Mouse (Mus musculus): ENCODE data around the gene Selenoo. TPM values are rescaled to one million over a fixed set of nuclear protein-coding genes. Genes with fewer than 3 reads are reported as not detected.

The Selenoo gene
- polyA plus RNA-seq, 1 experiment from 2014 or later = 24.7 TPM

DNA sequence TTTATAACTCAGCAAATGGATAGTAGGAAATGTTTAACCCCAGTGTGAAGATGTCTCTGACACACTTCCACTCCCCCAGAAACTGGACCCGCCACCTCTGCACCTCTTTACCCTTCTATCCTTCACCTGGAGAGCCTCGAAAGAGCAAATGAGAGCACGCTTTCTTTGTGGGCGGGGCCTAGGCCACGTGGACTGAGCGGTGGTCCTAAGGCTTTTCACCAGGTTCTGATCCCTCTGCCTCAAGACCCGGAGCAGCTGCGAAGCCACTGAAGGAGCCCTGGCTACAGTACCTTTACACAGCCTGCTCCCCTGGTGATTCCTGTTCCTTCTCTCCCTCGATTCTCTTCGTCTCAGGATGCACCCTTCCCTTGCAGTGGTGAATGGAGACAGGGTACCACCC is 58.6 kb downstream of the Selenoo start:
- DNase-seq (ENCODE audit: low spot score) = peak; percentile 15
- Histone ChIP-seq H3K4me3 (ENCODE audit: low read depth, low read length) (peak overlapping the region; percentile 74), H3K9ac (ENCODE audit: low read length) (peak overlapping the region; percentile 66), H3K4me1 (ENCODE audit: control insufficient read depth, insufficient read depth, low read length) (peaks cover 26% of the 10 kb centered on the region), H3K4me2 (ENCODE audit: low read length) (peak overlapping the region; percentile 82), H3K27me3 (replicated peaks; ENCODE audit: control insufficient read depth, insufficient read depth, low read length) (no peaks in the 10 kb centered on the region), H3K36me3 (ENCODE audit: control insufficient read depth, insufficient read depth, low read length) (peaks cover 33% of the 10 kb centered on the region), H3K27ac (ENCODE audit: low read depth, low read length) (no peak overlapping the region), H3K9me3 (replicated peaks; ENCODE audit: control insufficient read depth, low read length) (no peaks in the 10 kb centered on the region)
- WGBS = 20% methylated on average over 10 of the region's 10 CpGs
- no peak for ATAC-seq

DNA sequence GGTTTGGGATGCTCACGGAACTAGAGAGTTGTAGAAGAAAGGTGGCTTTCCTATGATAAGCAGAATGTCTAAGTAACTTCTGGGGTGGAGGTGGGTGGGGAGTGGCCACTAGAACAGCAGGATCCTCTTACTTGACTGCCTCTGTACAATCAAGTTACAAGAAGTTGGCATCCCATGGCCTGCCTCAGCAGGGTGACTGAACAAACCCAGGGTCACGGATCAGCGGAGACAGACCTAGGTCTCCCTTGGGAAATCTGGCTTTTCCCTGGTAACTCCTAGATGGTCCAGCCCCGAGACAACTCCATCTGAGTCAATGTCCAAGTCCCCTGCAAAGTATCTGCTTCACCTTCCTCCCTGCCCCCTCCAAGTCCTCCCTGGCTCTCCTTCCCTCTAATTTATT is 59.0 kb downstream of the Selenoo start:
- Histone ChIP-seq H3K4me2 (ENCODE audit: low read length) (peak overlapping the region; percentile 82), H3K27me3 (replicated peaks; ENCODE audit: control insufficient read depth, insufficient read depth, low read length) (no peaks in the 10 kb centered on the region), H3K4me1 (ENCODE audit: control insufficient read depth, insufficient read depth, low read length) (peaks cover 27% of the 10 kb centered on the region), H3K36me3 (ENCODE audit: control insufficient read depth, insufficient read depth, low read length) (peaks cover 28% of the 10 kb centered on the region), H3K9me3 (replicated peaks; ENCODE audit: control insufficient read depth, low read length) (no peaks in the 10 kb centered on the region), H3K9ac (ENCODE audit: low read length) (peak overlapping the region; percentile 90; the same call in 1 of the 2 replicates), H3K4me3 (ENCODE audit: low read depth, low read length) (peak overlapping the region; percentile 74), H3K27ac (ENCODE audit: low read depth, low read length) (no peak overlapping the region)
- WGBS = 45% methylated on average over 4 of the region's 4 CpGs
- DNase-seq (ENCODE audit: low spot score) (no peak), ATAC-seq (no peak)

DNA sequence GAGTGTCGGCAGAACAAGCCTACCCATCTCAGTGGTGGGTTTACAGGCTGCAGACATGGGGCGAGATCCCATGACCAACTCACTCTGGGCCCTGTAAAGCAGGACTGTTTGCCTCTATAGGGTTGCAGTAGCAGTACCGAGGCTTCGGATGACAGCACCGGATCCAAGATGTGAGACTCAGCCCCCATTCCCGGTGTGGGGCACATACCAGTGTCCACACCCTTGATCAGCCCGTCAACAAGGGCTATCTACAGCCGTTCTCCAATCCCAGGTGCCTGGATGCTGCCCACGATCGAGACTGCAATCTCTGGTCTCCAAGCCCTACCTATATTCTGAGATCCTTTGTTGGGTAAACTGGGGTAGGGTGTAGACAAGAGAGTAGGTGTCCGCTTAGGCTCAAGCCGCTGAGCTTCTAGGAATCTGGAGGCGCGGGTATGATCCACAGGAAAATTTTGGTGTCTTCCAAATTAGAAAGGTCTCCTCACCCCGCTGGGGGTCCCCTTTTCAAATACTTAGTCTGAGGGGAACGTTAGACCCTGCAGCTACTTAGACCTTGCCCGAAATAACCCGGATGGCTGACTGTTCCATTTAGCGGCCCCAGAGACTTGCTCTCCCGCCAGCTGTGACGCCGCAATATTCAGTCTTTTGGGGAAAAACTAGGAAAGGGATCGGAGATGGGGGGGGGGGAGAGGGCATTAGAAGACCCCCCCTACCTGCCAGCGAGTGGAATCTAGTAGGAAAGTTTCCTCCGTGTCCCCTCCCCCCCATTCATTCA is 59.8 kb downstream of the Selenoo start:
- peak; percentile 28 for DNase-seq (ENCODE audit: low spot score)
- ATAC-seq = peak; percentile 35
- 4% methylated on average over 25 of the region's 25 CpGs for WGBS

DNA sequence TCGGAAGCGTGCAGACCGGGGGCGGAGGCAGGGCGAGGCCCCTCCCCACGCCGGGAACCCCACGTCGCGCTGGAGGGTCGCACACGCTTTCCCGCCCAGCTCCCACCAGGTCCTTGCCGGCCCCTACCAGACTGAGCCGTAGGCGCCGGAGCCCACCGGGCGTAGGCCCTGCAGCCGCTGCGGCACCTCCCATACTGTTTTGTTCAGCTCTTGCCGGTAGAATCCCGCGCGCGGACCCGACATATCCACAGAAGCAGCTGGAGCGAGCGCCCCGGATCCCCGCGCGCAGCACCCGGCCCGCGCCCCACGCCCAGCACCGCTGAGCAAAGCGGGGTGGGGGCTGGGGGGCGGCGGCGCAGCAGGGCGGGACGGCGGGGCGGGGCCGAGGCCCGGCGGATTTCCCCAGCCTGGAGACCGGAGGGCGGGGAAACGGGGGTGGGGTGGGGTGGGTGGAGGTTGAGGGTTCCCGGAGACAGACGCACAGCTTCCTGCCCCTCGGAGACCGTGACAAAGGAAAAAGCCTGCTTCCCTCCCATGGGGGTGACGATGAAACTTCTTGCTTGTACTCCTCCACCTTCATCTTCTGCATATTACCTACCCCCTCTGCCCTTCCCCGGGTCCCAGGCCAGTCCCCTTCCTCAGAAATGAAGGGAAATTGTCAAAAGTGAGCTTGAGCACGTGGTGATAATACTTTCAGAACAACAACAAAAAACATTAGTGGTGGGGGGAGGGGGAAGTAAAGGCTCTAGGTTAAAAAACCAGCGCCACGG is 60.6 kb downstream of the Selenoo start, which contains the start of gene Mapk11:
Gene Mapk11 (minus strand): TSS at position 358 of the 770 bp plus-strand sequence.
- peak within 1 kb of the TSS; percentile 74 for H3K4me3 ChIP-seq (ENCODE audit: low read depth, low read length)
- peak within 1 kb of the TSS; percentile 82 for H3K4me2 ChIP-seq (ENCODE audit: low read length)
- WGBS = 2% methylated on average over 31 of the region's 61 CpGs
- H3K27ac ChIP-seq (ENCODE audit: low read depth, low read length) = peak within 1 kb of the TSS; percentile 90
- H3K9me3 ChIP-seq (replicated peaks; ENCODE audit: control insufficient read depth, low read length) = no peaks in the 10 kb centered on the region
- DNase-seq (ENCODE audit: low spot score) = peak; percentile 72
- ATAC-seq = peak; percentile 82
- peaks cover 28% of the 10 kb centered on the region for H3K36me3 ChIP-seq (ENCODE audit: control insufficient read depth, insufficient read depth, low read length)
- peak within 1 kb of the TSS; percentile 90 for H3K9ac ChIP-seq (ENCODE audit: low read length)
- H3K4me1 ChIP-seq (ENCODE audit: control insufficient read depth, insufficient read depth, low read length) = peaks cover 27% of the 10 kb centered on the region
- H3K27me3 ChIP-seq (replicated peaks; ENCODE audit: control insufficient read depth, insufficient read depth, low read length) = no peaks in the 10 kb centered on the region

More for the DNA sequence above, 59.8 kb downstream of the Selenoo start:
- peaks cover 27% of the 10 kb centered on the region for H3K4me1 ChIP-seq (ENCODE audit: control insufficient read depth, insufficient read depth, low read length)
- H3K9me3 ChIP-seq (replicated peaks; ENCODE audit: control insufficient read depth, low read length) = no peaks in the 10 kb centered on the region
- H3K4me2 ChIP-seq (ENCODE audit: low read length) = peak overlapping the region; percentile 82
- peak overlapping the region; percentile 90 for H3K9ac ChIP-seq (ENCODE audit: low read length)
- H3K27ac ChIP-seq (ENCODE audit: low read depth, low read length) = peak overlapping the region; percentile 90
- H3K36me3 ChIP-seq (ENCODE audit: control insufficient read depth, insufficient read depth, low read length) = peaks cover 26% of the 10 kb centered on the region
- H3K4me3 ChIP-seq (ENCODE audit: low read depth, low read length) = peak overlapping the region; percentile 74
- no peaks in the 10 kb centered on the region for H3K27me3 ChIP-seq (replicated peaks; ENCODE audit: control insufficient read depth, insufficient read depth, low read length)

Other genes with a start within 250 kb of the Selenoo start
- gene Pim3, start 226.9 kb upstream of the Selenoo start, polyA plus RNA-seq (2014; fragmentation: Nextera tagmentation; extraction: Ambion mirVana) = 49.1 and 52.9 TPM in 2 replicates
- 0.17 TPM in 1 of 2 replicates, not detected in the other for gene Ttll8, start 134.7 kb upstream of the Selenoo start, polyA plus RNA-seq (2014; fragmentation: Nextera tagmentation; extraction: Ambion mirVana)
- gene Mlc1, start 110.1 kb upstream of the Selenoo start, polyA plus RNA-seq (2014; fragmentation: Nextera tagmentation; extraction: Ambion mirVana) = 20.5 and 22.9 TPM in 2 replicates
- gene Mov10l1, start 106.2 kb upstream of the Selenoo start, polyA plus RNA-seq (2014; fragmentation: Nextera tagmentation; extraction: Ambion mirVana) = not detected in 2 replicates
- 2.3 and 2.7 TPM in 2 replicates for gene Panx2, start 29.4 kb upstream of the Selenoo start, polyA plus RNA-seq (2014; fragmentation: Nextera tagmentation; extraction: Ambion mirVana)
- 39.7 and 40.3 TPM in 2 replicates for gene Trabd, start 14.0 kb upstream of the Selenoo start, polyA plus RNA-seq (2014; fragmentation: Nextera tagmentation; extraction: Ambion mirVana)
- 15.9 and 17.0 TPM in 2 replicates for gene Tubgcp6, start 34.0 kb downstream of the Selenoo start, polyA plus RNA-seq (2014; fragmentation: Nextera tagmentation; extraction: Ambion mirVana)
- 18.4 and 25.4 TPM in 2 replicates for gene Hdac10, start 39.6 kb downstream of the Selenoo start, polyA plus RNA-seq (2014; fragmentation: Nextera tagmentation; extraction: Ambion mirVana)
- 4.8 and 5.1 TPM in 2 replicates for gene Mapk12, start 51.6 kb downstream of the Selenoo start, polyA plus RNA-seq (2014; fragmentation: Nextera tagmentation; extraction: Ambion mirVana)
- 28.1 and 30.1 TPM in 2 replicates for gene Mapk11, start 60.5 kb downstream of the Selenoo start, polyA plus RNA-seq (2014; fragmentation: Nextera tagmentation; extraction: Ambion mirVana)
- 101 TPM in 2 replicates for gene Plxnb2, start 91.7 kb downstream of the Selenoo start, polyA plus RNA-seq (2014; fragmentation: Nextera tagmentation; extraction: Ambion mirVana)
- 39.0 and 49.2 TPM in 2 replicates for gene Dennd6b, start 107.4 kb downstream of the Selenoo start, polyA plus RNA-seq (2014; fragmentation: Nextera tagmentation; extraction: Ambion mirVana)
- 69.4 and 77.1 TPM in 2 replicates for gene Ppp6r2, start 122.5 kb downstream of the Selenoo start, polyA plus RNA-seq (2014; fragmentation: Nextera tagmentation; extraction: Ambion mirVana)
- gene Sbf1, start 226.2 kb downstream of the Selenoo start, polyA plus RNA-seq (2014; fragmentation: Nextera tagmentation; extraction: Ambion mirVana) = 61.8 and 82.8 TPM in 2 replicates
- gene Adm2, start 233.6 kb downstream of the Selenoo start, polyA plus RNA-seq (2014; fragmentation: Nextera tagmentation; extraction: Ambion mirVana) = not detected in 2 replicates
- gene Miox, start 245.3 kb downstream of the Selenoo start, polyA plus RNA-seq (2014; fragmentation: Nextera tagmentation; extraction: Ambion mirVana) = not detected in 2 replicates

Measured in forebrain, embryonic 14.5 days (tissue).